Mouse (Mus musculus): ENCODE results near the gene Uggt2. TPM values are rescaled to one million over a fixed set of nuclear protein-coding genes. Genes with fewer than 3 reads are reported as not detected.

The Uggt2 gene
- total RNA-seq (2014; rRNA removed) (19.3 and 28.0 TPM in 2 replicates), polyA plus RNA-seq (2015; fragmentation: Nextera tagmentation; extraction: Ambion mirVana) (13.2 and 14.2 TPM in 2 replicates)

- no peaks in the 10 kb centered on the region for H3K36me3 ChIP-seq (ENCODE audit: insufficient read depth, low read length)
- peak within 1 kb of the TSS; percentile 87 for H3K4me2 ChIP-seq (ENCODE audit: low read depth, low read length)
- peak within 1 kb of the TSS; percentile 91 for H3K27ac ChIP-seq
- ATAC-seq (peak; percentile 97), DNase-seq (ENCODE audit: low spot score) (peak; percentile 95)
- H3K9me3 ChIP-seq (ENCODE audit: low read length) = no peaks in the 10 kb centered on the region
- H3K4me1 ChIP-seq (ENCODE audit: insufficient read depth, low read length) = 0 out of 2 replicates have a peak, but pooled peaks cover 3% of the 10 kb centered on the region
- peak; percentile 76 for TF ChIP-seq CTCF (IDR thresholded peaks at IDR 0.05; ENCODE audit: low read depth)
- H3K27me3 ChIP-seq (ENCODE audit: insufficient read depth, low read length) = no peaks in the 10 kb centered on the region
- H3K4me3 ChIP-seq (ENCODE audit: low read length) = peak within 1 kb of the TSS; percentile 77
- H3K9ac ChIP-seq (replicated peaks; ENCODE audit: low read length) = peak within 1 kb of the TSS; percentile 87
- WGBS = under 1% methylated on average over 67 of the region's 72 CpGs
Measured at GRCm38 (mm10) chr14:119098851-119099569, at the start of gene Uggt2. TSS of gene Uggt2 (minus strand) at chr14:119099430.

- H3K27me3 ChIP-seq (ENCODE audit: insufficient read depth, low read length) = peaks cover 4% of the 10 kb centered on the region
- H3K9ac ChIP-seq (replicated peaks; ENCODE audit: low read length) = peak overlapping the region; percentile 69; the same call in 1 of the 2 replicates
- 28% methylated on average over 9 of the region's 9 CpGs for WGBS
Measured at GRCm38 (mm10) chr14:119139381-119139950, 40.2 kb upstream of the Uggt2 start.

GRCm38 (mm10) chr14:119138786-119139100 is 39.5 kb upstream of the Uggt2 start:
- no peaks in the 10 kb centered on the region for H3K36me3 ChIP-seq (ENCODE audit: insufficient read depth, low read length)
- DNase-seq (ENCODE audit: low spot score) = peak; percentile 30
- ATAC-seq = no peak
- peak overlapping the region; percentile 75 for H3K4me3 ChIP-seq (ENCODE audit: low read length)
- H3K4me2 ChIP-seq (ENCODE audit: low read depth, low read length) = peak overlapping the region; percentile 90
- peak overlapping the region; percentile 69 for H3K9ac ChIP-seq (replicated peaks; ENCODE audit: low read length)
- TF ChIP-seq CTCF (IDR thresholded peaks at IDR 0.05; ENCODE audit: low read depth) = no peak
- peaks cover 4% of the 10 kb centered on the region for H3K27me3 ChIP-seq (ENCODE audit: insufficient read depth, low read length)
- H3K27ac ChIP-seq = no peak overlapping the region
- H3K9me3 ChIP-seq (ENCODE audit: low read length) = no peaks in the 10 kb centered on the region
- WGBS = 1% methylated on average over 18 of the region's 20 CpGs
- H3K4me1 ChIP-seq (ENCODE audit: insufficient read depth, low read length) = no peaks in the 10 kb centered on the region

More at GRCm38 (mm10) chr14:119139381-119139950, 40.2 kb upstream of the Uggt2 start:
- ATAC-seq = no peak
- Histone ChIP-seq H3K4me2 (ENCODE audit: low read depth, low read length) (peak overlapping the region; percentile 90), H3K9me3 (ENCODE audit: low read length) (no peaks in the 10 kb centered on the region), H3K27ac (no peak overlapping the region), H3K4me3 (ENCODE audit: low read length) (peak overlapping the region; percentile 75), H3K4me1 (ENCODE audit: insufficient read depth, low read length) (no peaks in the 10 kb centered on the region), H3K36me3 (ENCODE audit: insufficient read depth, low read length) (no peaks in the 10 kb centered on the region)
- DNase-seq (ENCODE audit: low spot score) = peak; percentile 60
- TF ChIP-seq CTCF (IDR thresholded peaks at IDR 0.05; ENCODE audit: low read depth) = no peak

GRCm38 (mm10) chr14:119137906-119138785 is 38.9 kb upstream of the Uggt2 start, which contains the start of gene Hs6st3:
TSS of gene Hs6st3 (plus strand) at chr14:119138341.
- DNase-seq (ENCODE audit: low spot score) = peak; percentile 45
- WGBS = under 1% methylated on average over 90 of the region's 100 CpGs

GRCm38 (mm10) chr14:119137512-119137905 is 38.3 kb upstream of the Uggt2 start:
- WGBS = under 1% methylated on average over 38 of the region's 38 CpGs
- peak overlapping the region; percentile 36; the same call in 1 of the 2 replicates for H3K27ac ChIP-seq

More at GRCm38 (mm10) chr14:119137906-119138785, 38.9 kb upstream of the Uggt2 start, which contains the start of gene Hs6st3:
- ATAC-seq = peak; percentile 59
- Histone ChIP-seq H3K27me3 (ENCODE audit: insufficient read depth, low read length) (peaks cover 4% of the 10 kb centered on the region), H3K9ac (replicated peaks; ENCODE audit: low read length) (peak within 1 kb of the TSS; percentile 69), H3K4me2 (ENCODE audit: low read depth, low read length) (peak within 1 kb of the TSS; percentile 90), H3K9me3 (ENCODE audit: low read length) (no peaks in the 10 kb centered on the region), H3K4me1 (ENCODE audit: insufficient read depth, low read length) (no peaks in the 10 kb centered on the region), H3K36me3 (ENCODE audit: insufficient read depth, low read length) (no peaks in the 10 kb centered on the region), H3K27ac (peak within 1 kb of the TSS; percentile 36; the same call in 1 of the 2 replicates), H3K4me3 (ENCODE audit: low read length) (peak within 1 kb of the TSS; percentile 75)
- no peak for TF ChIP-seq CTCF (IDR thresholded peaks at IDR 0.05; ENCODE audit: low read depth)

GRCm38 (mm10) chr14:119127330-119127729 is 28.1 kb upstream of the Uggt2 start:
- no peak overlapping the region for H3K4me3 ChIP-seq (ENCODE audit: low read length)
- no peak overlapping the region for H3K9ac ChIP-seq (replicated peaks; ENCODE audit: low read length)
- no peaks in the 10 kb centered on the region for H3K4me1 ChIP-seq (ENCODE audit: insufficient read depth, low read length)
- no peaks in the 10 kb centered on the region for H3K36me3 ChIP-seq (ENCODE audit: insufficient read depth, low read length)
- H3K27ac ChIP-seq = no peak overlapping the region
- DNase-seq (ENCODE audit: low spot score) (no peak), ATAC-seq (0 out of 2 replicates have a peak, but pooled peaks have one; percentile 19)
- H3K4me2 ChIP-seq (ENCODE audit: low read depth, low read length) = no peak overlapping the region
- H3K27me3 ChIP-seq (ENCODE audit: insufficient read depth, low read length) = no peaks in the 10 kb centered on the region
- 96% methylated on average over 2 of the region's 2 CpGs for WGBS
- H3K9me3 ChIP-seq (ENCODE audit: low read length) = no peaks in the 10 kb centered on the region
- no peak for TF ChIP-seq CTCF (IDR thresholded peaks at IDR 0.05; ENCODE audit: low read depth)

More at GRCm38 (mm10) chr14:119137512-119137905, 38.3 kb upstream of the Uggt2 start:
- Histone ChIP-seq H3K4me1 (ENCODE audit: insufficient read depth, low read length) (no peaks in the 10 kb centered on the region), H3K9ac (replicated peaks; ENCODE audit: low read length) (peak overlapping the region; percentile 69), H3K4me3 (ENCODE audit: low read length) (peak overlapping the region; percentile 75), H3K36me3 (ENCODE audit: insufficient read depth, low read length) (no peaks in the 10 kb centered on the region), H3K27me3 (ENCODE audit: insufficient read depth, low read length) (peaks cover 4% of the 10 kb centered on the region), H3K9me3 (ENCODE audit: low read length) (no peaks in the 10 kb centered on the region), H3K4me2 (ENCODE audit: low read depth, low read length) (peak overlapping the region; percentile 90)
- DNase-seq (ENCODE audit: low spot score) = peak; percentile 89
- peak; percentile 92 for ATAC-seq
- peak; percentile 36 for TF ChIP-seq CTCF (IDR thresholded peaks at IDR 0.05; ENCODE audit: low read depth)

All from hindbrain, postnatal 0 days (tissue).